Mouse (Mus musculus): Measurements from ENCODE around the gene Mt2. TPM values are rescaled to one million over a fixed set of nuclear protein-coding genes. Genes with fewer than 3 reads are reported as not detected.
"Not testable (repeated sequence)": the region's sequence is repeated elsewhere in the genome, so short reads cannot be mapped to it uniquely, and the experiment has no call there.

Gene Mt2
- not detected for polyA plus RNA-seq (2017; shearing (Covaris generic))

DNA sequence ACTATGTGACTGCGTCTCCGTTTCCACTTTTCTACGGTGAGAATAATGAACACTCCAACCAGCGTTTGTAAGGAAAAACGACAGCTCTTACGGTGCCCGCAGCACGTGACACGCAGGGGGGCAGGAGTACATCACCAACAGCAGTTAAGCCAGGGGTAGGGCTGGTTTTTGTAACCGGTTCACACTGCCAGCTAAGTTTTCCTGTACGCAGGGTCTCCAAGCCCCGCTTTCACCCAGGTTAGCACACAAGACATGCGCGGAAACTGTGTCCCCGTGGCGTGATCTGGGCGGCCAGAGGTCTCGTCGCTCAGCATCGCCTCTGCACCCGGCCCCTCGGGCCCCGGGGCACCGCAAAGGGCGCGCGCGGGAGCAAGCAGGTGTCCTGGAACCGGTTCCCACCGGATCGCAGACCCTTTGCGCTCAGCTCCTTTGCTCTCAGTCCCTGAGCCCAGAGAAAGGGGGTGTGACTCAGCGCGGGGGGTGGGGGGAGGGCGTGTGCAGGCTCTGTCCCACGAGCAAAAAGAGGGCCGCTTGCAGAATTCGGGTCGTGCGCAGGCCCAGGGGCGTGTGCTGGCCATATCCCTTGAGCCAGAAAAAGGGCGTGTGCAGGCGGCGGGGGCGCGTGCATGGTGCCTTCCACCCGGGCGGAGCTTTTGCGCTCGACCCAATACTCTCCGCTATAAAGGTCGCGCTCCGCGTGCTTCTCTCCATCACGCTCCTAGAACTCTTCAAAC is at the start of gene Mt2:
Gene Mt2 (plus strand): TSS at position 590 of the 734 bp plus-strand sequence.
- ATAC-seq, result peak; percentile 23

DNA sequence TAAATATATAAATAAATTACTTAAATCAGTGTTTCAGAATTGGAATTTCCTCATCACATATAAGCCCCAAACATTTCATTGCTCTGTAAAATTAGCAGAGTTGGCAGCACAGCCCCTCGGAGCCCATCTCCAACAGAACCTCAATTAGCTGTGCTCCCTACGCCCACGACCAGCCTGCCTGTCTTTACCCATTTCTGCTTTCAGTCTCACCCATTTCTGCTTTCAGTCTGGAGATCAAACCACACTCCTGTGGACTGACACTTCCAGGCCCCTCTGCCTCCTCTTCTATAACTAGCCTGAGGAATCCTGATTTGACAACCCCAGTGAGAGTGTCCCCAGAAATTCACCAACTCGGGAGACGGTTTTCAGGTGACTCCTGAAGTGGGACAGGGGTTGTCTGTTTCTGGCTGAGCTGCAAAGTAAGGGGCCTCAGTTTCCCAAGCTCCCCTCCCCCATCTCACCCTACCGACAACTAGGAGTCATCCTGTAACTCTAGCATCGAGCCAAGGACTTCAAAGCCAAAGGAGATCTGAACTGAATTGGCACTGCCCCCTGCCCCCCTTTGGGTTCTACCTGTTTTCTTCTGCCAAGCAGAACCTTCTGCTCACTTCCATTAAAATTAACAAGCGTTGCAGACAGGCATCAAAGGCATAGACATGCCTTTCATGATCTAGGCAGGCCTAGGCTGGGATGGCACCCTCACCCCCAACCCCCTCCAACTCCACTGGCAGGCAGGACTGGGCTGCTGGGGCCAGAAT is 49.6 kb upstream of the Mt2 start:
- no peak for ATAC-seq

DNA sequence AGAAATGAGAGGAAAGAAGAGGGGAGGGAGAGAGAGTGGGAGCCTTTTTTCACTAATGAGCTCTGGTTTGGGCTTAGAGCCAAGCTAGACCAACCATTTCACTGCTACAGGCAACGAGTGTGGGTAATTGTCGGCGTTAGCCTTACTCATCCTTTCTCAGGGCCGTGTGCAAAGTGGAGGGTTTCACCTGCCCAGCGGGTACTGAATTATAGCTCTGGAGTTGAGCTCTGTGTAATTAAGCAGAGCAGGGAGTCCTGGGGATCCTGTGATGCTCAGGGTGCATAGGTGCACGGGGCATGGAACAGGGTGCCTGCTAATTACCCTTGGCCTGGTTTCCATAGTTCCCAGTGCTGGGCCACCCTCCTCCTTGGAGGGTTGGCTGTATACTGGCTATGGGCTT is 44.8 kb upstream of the Mt2 start:
- ATAC-seq, result no peak

DNA sequence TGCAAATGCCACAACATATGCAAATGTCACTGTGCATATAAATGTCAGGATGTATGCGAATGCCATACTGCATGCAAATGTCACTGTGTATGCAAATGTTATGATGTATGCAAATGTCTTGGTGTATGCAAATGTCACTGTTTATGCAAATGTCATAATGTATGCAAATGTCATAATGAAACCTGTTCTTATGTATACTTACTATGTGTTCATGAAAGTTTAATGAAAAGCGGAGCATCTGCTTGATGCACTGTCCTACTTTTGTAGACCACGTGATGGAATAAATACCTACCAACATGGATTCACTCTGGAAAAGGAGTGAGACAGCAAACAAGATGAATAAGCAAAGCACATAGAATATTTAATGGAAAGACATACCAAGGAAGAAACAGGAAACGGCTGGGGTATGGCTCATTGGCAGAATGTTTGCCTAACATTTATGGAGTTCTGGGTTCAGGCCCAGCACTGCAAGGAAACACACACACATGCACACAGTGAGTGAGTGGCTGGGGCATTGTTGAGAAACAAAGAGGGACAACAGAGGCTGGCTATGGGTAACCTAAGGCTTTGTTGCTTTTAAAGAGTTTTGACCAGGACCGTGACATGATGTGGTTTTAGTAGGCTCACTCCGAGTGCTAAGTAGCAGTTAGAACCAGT is 43.2 kb upstream of the Mt2 start:
- no peak for ATAC-seq

DNA sequence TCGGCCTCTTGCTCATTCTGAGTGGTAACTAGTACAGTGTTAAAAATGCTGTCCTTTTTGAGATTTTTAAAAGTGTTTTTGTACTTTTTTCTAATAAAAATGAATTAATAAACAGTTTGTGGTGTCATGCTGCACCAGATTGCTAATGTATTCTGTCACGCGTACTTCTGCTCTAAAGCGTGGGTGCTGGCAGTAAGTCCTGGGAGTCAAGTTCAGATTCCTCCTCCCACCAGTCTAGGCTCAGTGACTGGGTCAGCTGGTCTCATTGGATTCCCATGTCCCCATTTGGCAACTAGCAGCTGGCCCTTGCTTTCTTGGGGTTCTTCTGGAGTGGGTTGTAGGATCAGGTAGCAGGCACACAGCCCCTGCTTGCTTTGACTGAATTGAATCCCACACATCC is 42.3 kb upstream of the Mt2 start:
- ATAC-seq, result no peak

DNA sequence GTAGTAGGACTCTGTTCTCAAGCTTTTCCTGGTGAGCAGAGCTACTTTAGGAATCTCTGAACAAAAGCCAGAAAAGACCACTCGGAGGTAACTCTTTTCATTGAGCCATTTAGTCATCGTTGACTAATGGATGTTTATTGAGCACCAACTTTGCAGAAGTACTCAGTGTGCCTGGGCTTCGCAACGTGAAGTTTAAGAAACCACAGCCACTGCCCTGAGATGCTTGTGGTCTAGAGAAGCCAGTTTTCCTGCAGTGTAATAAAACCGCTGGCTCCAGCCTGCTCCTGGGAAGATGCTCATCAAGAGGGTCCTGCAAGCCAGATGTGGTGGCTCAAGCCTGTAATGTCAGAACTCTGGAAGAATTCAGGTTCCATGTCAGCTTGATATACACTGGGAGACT is 40.4 kb upstream of the Mt2 start:
- no peak for ATAC-seq

DNA sequence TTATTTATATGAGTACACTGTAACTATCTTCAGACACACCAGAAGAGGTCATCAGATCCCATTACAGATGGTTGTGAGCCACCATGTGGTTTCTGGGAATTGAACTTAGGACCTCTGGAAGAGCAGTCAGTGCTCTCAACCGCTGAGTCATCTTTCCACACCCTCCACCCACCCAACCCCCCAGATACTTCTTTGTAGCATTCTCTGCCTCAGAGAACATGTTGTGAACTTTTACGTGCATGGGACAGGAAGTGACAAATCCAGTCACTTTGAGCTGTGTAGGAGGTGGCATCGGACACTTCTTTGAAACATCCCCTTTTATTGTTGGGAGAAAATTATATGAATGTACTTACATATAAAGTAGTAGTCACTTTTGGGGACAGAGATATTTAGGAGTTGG is 37.9 kb upstream of the Mt2 start:
- not testable (repeated sequence) for ATAC-seq

DNA sequence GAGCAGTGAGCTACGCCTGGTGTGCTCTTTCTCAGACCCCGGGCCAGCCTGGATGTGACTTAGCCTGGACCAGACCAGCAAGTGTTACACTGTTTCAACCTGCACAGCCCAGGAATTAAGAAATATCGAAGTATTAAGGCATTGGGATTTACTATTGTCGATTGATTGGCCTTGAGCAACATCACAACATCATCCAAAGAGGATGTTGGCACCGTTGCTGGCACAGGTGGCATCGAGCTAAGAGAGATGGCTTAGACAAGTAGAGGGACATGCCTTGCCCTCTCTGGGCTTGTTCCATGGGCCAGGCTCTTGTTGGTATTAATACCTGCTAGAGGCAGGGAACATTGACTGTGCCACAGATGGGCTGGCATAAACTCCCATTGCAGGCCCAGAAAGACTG is 36.9 kb upstream of the Mt2 start:
- ATAC-seq, result no peak

DNA sequence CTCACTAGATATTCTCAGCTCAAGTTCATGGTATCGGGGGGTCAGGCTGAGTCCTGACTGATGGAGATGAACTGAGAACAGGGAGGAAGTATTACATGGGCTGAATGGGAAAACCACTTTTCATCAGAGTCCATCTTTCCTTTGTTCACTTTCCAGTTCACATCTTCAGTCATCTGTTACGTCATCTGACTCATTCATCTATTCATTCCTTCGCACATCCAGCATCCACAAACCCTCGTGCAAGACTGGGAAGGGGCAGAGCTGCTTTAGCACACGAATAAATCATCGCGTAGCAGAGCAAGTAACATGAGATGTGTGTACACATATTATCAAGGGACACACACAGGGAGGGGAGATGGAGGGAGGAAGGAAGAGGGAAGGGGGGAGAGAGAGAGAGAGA is 36.3 kb upstream of the Mt2 start:
- ATAC-seq, result no peak

DNA sequence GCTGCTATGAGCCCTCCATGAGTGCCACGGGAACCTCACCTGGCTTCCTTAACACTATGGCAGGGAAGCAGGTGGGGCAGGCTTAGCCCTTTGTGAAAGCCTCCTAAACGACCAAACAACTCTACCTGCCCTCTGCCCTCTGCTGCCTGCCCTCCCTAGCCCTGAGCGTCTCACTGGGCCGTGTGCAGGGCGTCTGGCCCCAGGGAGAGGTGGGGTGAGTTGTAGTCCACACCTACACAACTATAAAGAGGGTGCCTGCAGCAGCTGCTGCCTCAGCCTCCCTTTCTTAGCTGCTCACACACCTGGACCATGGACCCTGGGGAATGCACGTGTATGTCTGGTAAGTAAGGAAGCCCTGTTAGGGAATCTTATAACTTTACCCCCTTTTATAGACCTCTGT is 35.5 kb upstream of the Mt2 start, which contains the start of gene Mt4:
Gene Mt4 (plus strand): TSS at position 265 of the 400 bp plus-strand sequence.
- no peak for ATAC-seq

DNA sequence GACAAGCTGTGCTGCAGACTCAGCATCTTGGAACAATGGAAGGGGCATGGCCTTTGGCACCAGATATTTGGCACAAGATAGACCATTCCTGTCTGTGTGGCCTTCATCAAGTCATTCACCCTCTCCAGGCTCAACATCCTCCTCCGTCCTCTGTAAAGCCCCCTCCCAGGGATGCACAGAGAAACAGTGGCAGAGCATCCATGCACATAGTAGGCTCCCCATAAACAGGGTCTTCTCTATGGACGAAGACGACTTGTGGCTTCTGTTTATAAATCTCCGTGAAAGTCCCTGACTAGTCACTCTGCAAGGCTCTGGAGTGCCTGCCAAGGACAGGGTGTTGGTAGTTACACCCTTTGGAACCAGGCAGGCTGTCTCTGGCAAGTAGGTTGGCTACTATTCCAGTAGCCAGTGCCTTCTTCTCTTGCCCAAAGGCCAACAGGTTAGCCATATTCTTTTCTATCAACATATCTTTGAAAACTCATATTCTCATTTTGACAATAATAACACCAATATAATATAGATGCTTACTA is 32.1 kb upstream of the Mt2 start:
- ATAC-seq, result no peak

DNA sequence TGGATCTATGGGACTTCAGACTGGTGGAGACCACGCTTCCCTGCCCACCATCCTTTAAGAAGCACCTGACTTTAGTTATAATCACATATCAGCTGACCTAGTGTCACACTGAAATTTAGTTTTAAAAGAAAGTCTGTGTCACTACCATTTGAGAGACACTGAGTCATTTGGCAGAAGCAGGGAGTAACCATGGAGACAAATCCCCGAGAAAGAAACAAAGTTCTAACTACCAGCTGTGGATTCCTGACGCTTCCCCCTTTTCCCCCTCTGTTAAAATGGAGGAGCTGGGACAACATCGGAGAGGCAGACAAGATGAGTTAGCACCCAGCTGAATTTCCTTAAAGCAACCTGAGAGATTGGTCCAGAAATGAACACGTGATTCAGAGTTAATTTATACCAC is 24.2 kb upstream of the Mt2 start:
- no peak for ATAC-seq

DNA sequence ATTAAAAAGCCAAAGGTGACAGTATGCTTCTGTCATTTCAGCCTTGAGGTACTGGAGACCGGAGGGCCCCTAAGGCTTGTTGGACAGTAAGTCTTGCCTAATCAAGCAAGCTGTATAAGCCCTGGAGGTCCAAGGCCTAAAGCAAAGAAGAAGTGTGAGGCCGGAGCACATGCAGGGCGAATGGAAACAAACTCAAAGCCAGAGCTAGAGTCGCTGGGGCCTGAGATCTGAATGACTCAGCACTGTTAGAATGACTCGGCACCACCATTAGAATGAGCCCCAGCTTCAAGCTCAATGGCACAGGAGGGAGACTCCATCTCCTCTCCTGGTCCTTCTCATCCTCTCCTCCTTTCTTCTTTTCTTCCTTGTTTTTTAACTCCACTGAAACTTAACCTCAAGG is 21.5 kb upstream of the Mt2 start:
- no peak for ATAC-seq

DNA sequence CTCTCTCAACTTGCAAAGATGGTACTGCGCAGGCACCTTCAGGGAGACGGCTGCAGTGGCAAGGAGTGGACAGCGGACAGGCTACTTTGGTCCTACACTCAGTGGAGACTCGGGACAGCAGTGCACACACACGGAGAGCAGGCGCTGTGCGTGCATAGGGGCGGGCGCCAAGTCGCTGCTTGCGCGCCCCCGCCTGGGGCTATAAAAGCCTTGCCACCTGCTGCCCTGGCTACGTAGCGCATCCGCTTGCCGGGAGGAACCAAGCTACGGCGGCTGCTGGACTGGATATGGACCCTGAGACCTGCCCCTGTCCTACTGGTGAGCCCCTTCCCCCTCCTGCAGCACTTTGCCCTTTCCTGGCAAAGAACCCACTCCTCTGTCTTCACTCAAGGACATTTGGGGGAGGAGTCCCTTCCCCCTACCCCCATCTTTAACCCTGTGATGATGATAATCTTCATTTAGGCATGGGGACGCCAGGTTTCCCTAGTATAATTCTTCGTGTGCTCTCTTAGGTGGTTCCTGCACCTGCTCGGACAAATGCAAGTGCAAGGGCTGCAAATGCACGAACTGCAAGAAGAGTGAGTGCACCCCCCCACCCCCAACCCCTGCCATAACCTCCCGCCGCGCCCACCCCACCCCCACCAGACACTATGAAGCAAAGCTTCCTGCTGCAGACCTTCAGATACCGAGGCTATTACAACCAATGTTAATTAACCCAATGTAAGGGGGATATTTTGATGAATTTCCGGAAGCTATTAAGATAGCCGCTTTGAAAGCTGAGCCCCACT is 19.8 kb upstream of the Mt2 start, which contains the start of gene Mt3:
Gene Mt3 (plus strand): TSS at position 95 of the 788 bp plus-strand sequence.
- ATAC-seq, result no peak

DNA sequence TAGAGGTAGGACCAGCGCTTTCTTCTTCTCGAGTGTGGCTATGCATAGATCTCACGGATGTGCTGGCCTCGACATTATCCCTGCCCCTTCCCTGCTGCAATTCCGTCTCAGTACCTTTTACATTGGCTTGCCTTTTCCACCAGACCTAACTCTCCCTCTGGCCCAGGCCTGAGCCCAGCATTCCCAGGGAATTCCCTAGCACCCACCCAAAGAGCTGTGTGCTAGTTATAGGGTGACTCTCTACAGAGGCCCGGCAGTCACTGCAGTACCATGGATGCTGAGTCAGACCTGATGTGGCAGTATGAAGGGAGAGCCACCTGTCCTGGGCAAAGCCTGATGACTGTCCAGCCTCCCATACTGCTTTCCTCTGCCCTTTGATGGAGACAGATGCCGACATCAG is 19.0 kb upstream of the Mt2 start:
- no peak for ATAC-seq

DNA sequence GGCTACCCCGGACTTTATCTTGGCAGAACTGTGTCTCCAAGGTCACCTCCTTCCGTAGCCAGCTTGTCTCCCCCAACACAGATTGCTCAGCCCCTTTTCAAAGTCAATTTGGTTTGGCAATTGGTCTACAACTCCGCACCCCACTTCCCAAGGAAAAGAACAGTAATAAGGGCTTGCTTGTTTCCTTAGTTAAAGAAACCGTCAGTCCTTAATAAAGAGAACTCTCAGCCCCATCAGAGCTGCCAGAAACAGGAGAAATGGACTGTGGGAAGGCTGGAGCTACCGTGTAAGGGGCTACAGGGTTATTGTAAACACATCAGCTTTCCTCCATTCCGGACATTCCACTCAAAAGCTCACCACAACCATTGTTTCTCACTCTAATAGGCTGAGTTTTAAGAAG is 17.9 kb upstream of the Mt2 start:
- no peak for ATAC-seq

DNA sequence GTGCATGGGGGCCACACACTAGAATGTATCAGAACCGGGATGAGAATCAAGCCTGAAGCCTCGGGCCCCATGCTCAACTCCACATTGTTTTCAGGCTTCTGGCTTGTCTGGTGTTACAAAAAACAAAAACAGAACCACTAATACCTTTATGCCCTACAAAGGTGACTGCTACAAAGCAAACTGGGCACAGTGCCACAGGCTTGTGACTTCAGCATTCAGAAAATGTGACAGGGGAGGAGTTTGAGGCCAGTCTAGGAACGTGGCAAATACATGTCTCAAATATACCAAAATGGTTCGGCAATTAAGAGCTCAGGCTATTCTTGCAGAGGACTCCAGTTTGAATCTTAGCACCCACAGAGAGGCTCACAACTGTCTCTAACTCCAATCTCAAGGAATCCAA is 16.4 kb upstream of the Mt2 start:
- ATAC-seq, result no peak

DNA sequence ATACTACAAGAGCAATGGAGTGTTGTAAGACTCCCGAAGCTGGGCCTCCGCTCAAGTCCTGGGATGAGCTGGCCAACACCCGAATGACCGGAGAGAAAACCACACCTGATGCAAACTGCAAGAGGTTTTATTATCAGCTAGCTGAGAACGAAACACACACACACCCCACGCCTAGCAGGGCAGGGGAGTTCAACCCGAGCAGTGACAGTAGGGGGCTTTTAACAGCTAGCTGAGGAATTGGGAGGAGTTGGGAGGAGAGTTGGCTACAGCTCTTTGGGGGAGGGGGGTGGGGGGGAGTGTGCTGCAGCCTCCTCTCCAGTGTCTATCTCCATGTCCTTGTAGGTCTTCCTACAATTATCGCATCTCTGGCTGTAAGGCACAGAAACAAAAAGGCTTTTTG is 6.7 kb upstream of the Mt2 start:
- ATAC-seq, result not testable (repeated sequence)

DNA sequence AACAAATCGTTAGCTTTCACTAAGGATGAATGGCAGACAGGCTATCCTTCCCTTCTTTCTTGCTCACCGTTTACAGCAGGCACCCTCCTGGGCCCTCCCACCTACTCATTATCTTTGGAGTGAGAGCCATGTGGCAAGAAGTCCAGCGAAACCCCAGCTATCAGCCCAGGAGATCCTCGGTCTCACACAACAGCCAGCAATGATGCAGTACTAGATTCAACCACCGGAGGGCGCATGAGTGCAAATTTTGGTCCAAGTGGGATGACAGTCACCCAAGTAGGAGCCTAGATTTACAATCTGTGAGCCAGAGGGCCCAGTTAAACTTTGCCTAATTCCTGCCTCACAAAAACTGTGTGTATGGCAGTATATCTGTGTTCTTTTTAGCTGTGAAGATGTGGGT is 5.2 kb upstream of the Mt2 start:
- peak; percentile 78 for ATAC-seq

DNA sequence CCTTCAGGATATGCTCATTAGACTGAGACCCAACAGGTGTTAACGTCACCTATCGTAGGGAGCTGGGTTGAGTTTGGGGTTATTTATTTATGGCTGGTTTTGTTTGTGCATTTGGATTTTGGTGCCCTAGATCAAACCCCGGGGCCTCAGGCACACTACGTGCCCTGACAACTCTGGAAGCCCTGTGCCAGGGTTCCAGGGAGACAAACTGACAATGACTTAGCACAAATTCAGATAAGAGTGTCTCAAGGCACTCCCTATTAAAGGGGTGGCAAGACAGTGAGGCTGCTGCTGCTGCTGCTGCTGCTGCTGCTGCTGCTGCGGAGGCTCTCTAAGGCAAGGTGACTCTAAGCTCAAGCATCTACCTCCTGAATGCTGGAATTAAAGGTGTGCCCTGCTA is 2.9 kb upstream of the Mt2 start:
- ATAC-seq, result no peak

DNA sequence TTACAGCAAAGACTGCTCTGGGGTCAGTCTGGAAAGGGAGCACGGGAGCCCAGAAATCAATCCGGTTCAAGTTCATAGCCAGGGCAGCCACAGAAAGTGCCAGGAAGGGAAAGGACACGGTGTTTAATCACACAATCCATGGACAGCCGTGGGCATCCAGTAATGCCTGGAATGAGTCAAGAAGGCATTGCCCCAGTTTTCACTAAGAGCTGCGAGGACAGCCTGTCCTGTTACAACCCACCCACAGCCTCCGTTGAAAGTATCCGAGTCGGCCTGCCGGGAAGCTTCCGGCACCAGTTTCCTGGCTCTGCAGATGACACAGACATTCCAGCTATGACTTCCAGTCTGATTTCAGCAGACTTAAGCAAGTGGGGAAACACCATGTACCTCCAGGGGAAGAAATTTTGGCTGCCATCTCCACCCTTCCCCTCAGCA is 1.1 kb upstream of the Mt2 start:
- peak; percentile 31 for ATAC-seq
